ENCODE assay signal across 8 mouse cellular contexts in genomic region chr19:14435681-14436376, GRCm38 (mm10).
DNase-seq lines count a peak whose midpoint lies in the region; ATAC-seq lines count a peak whose summit lies in the region.

No protein-coding gene starts in this region.

- peak; percentile 93 for ATAC-seq in forebrain, embryonic 14.5 days
- ATAC-seq in midbrain, embryonic 15.5 days (replicated peaks), result peak; percentile 82
- ATAC-seq in kidney, embryonic 16.5 days (ENCODE audit: low FRiP score, low TSS enrichment), result no peak

- peaks cover 14% of the 10 kb centered on the region for H3K4me1 ChIP-seq in forebrain, embryonic 14.5 days (ENCODE audit: control insufficient read depth, insufficient read depth, low read length)
- H3K4me1 ChIP-seq in midbrain, embryonic 15.5 days, result 0 out of 2 replicates have a peak, but pooled peaks cover 2% of the 10 kb centered on the region
- no peaks in the 10 kb centered on the region for H3K4me1 ChIP-seq in kidney, embryonic 16.5 days (ENCODE audit: insufficient read depth, low read length)

- 2% methylated on average over 14 of the region's 14 CpGs for WGBS in forebrain, embryonic 14.5 days
- WGBS in midbrain, embryonic 15.5 days, result 9% methylated on average over 14 of the region's 14 CpGs
- WGBS in kidney, embryonic 16.5 days, result 39% methylated on average over 14 of the region's 14 CpGs

- no peak overlapping the region for H3K4me3 ChIP-seq in forebrain, embryonic 14.5 days (ENCODE audit: low read depth, low read length)
- no peak overlapping the region for H3K4me3 ChIP-seq in midbrain, embryonic 15.5 days
- no peak overlapping the region for H3K4me3 ChIP-seq in kidney, embryonic 16.5 days (ENCODE audit: low read length)

- H3K9me3 ChIP-seq in forebrain, embryonic 14.5 days (replicated peaks; ENCODE audit: control insufficient read depth, low read length), result no peaks in the 10 kb centered on the region
- H3K9me3 ChIP-seq in midbrain, embryonic 15.5 days, result no peaks in the 10 kb centered on the region
- H3K9me3 ChIP-seq in kidney, embryonic 16.5 days (ENCODE audit: low read length), result no peaks in the 10 kb centered on the region

- H3K4me2 ChIP-seq in forebrain, embryonic 14.5 days (ENCODE audit: low read length), result peak overlapping the region; percentile 10; the same call in 1 of the 2 replicates
- H3K4me2 ChIP-seq in midbrain, embryonic 15.5 days, result no peak overlapping the region
- H3K4me2 ChIP-seq in kidney, embryonic 16.5 days (replicated peaks; ENCODE audit: low read depth, low read length), result no peak overlapping the region

- DNase-seq in cerebellum, postnatal 10 days, result peak; percentile 38 to 68
- DNase-seq in cerebellum, adult 8-10 months, result no peak
- peak; percentile 97 for DNase-seq in forebrain, embryonic 14.5 days (ENCODE audit: low spot score)
- peak; percentile 41 to 60 for DNase-seq in layer of hippocampus, postnatal 10 days (ENCODE audit: low spot score in 2 of 2)
- DNase-seq in kidney, adult 9 months, result no peak
- DNase-seq in kidney, adult 18-20 months, result no peak

- no peak overlapping the region for H3K9ac ChIP-seq in forebrain, embryonic 14.5 days (ENCODE audit: low read length)
- no peak overlapping the region for H3K9ac ChIP-seq in midbrain, embryonic 15.5 days
- no peak overlapping the region for H3K9ac ChIP-seq in kidney, embryonic 16.5 days (replicated peaks; ENCODE audit: low read length)

- H3K27me3 ChIP-seq in forebrain, embryonic 14.5 days (replicated peaks; ENCODE audit: control insufficient read depth, insufficient read depth, low read length), result no peaks in the 10 kb centered on the region
- no peaks in the 10 kb centered on the region; the same call in 1 of the 2 replicates for H3K27me3 ChIP-seq in midbrain, embryonic 15.5 days (replicated peaks)
- H3K27me3 ChIP-seq in kidney, embryonic 16.5 days (ENCODE audit: insufficient read depth, low read length), result no peaks in the 10 kb centered on the region

- H3K36me3 ChIP-seq in forebrain, embryonic 14.5 days (ENCODE audit: control insufficient read depth, insufficient read depth, low read length), result no peaks in the 10 kb centered on the region
- no peaks in the 10 kb centered on the region for H3K36me3 ChIP-seq in midbrain, embryonic 15.5 days (replicated peaks)
- no peaks in the 10 kb centered on the region for H3K36me3 ChIP-seq in kidney, embryonic 16.5 days (ENCODE audit: insufficient read depth, low read length)

- H3K27ac ChIP-seq in forebrain, embryonic 14.5 days (ENCODE audit: low read depth, low read length), result peak overlapping the region; percentile 40; the same call in 1 of the 2 replicates
- H3K27ac ChIP-seq in midbrain, embryonic 15.5 days, result no peak overlapping the region
- no peak overlapping the region for H3K27ac ChIP-seq in kidney, embryonic 16.5 days (ENCODE audit: low read length)

Comparison
In these comparisons a context has a peak if more than half of its experiments do, and no peak if none do; other contexts are left out.
1. DNase-seq: peak in cerebellum, postnatal 10 days (2 of 2), forebrain, embryonic 14.5 days (single experiment) and layer of hippocampus, postnatal 10 days (2 of 2); none in cerebellum, adult 8-10 months (single experiment), kidney, adult 9 months (single experiment) and kidney, adult 18-20 months (single experiment).